Mouse (Mus musculus) Patski (cell line): ENCODE data around the gene Slc12a4. TPM values are rescaled to one million over a fixed set of nuclear protein-coding genes. Genes with fewer than 3 reads are reported as not detected.
A peak's percentile ranks its signal among the peaks of the same experiment; 100 is the strongest.
"Not testable (repeated sequence)": the region's sequence is repeated elsewhere in the genome, so short reads cannot be mapped to it uniquely, and the experiment has no call there.

ENCODE experiments used
- ATAC-seq: fragments of 100-300 bp; one replicate; pipeline ENCODE4 v1.8.0; 2021
- CTCF ChIA-PET: fragments of 350-600 bp; sonication (Branson Sonifier 250); formaldehyde crosslinking; loops from one replicate; lab custom pipeline; 2022; ENCODE audit warnings: inconsistent platforms; lab: Charles Lee
- POLR2A ChIA-PET: fragments of 350-600 bp; sonication (Branson Sonifier 250); formaldehyde crosslinking; loops from one replicate; lab custom pipeline; 2022; ENCODE audit warnings: antibody characterized with exemption, inconsistent platforms; lab: Charles Lee
- DNase-seq: peaks from one replicate; pipeline ENCODE4 v3.0.0-alpha.2; 2011; ENCODE audit warnings: low read depth, low spot score
- H3K27me3 ChIP-seq: fragments of 371-371 bp; one replicate; pipeline ENCODE4 v1.5.1; 2021
- CTCF ChIP-seq: fragments of 100-300 bp; IDR thresholded peaks from one replicate; pipeline ENCODE4 v1.5.1; 2021
- in situ Hi-C: fragments of 300-500 bp; cut with MboI; formaldehyde crosslinking; loops from 3 replicates; pipeline ENCODE4 v1.11.1; 2018; ENCODE audit warnings: low pct_unique_long_range_greater_than_20kb, mixed read lengths
- polyA plus RNA-seq: library from polyadenylated mRNA; unstranded; gene quantifications from one replicate; pipeline ENCODE4 v1.2.3, GENCODE M21; 2021

Slc12a4 gene
- 76.0 TPM for polyA plus RNA-seq

GRCm38 (mm10) chr8:105965905-105966341, at the start of gene Slc12a4:
Slc12a4 (minus strand) TSS chr8:105966097.
- ChIA-PET POLR2A (interaction anchor here (0.6 kb wide), 1 partner anchor 27 kb away, joined by 4 read pairs; no protein-coding TSS in a partner anchor), CTCF (no interaction called here)
- no peak for TF ChIP-seq CTCF
- H3K27me3 ChIP-seq = no peaks in the 10 kb centered on the region
- in situ Hi-C loops = no loop called here
- DNase-seq (no peak), ATAC-seq (peak; percentile 61)

GRCm38 (mm10) chr8:106012203-106012602, 46.3 kb upstream of the Slc12a4 start:
- ATAC-seq, H3K27me3 ChIP-seq, in situ Hi-C loops, DNase-seq: not testable (repeated sequence)
- CTCF ChIA-PET = interaction anchor here (0.9 kb wide), 1 partner anchor 9 kb away, joined by 3 read pairs; no protein-coding TSS in a partner anchor
- peak; percentile 13 for TF ChIP-seq CTCF
- POLR2A ChIA-PET = interaction anchor here (0.8 kb wide), 1 partner anchor 168 kb away, joined by 3 read pairs; no protein-coding TSS in a partner anchor

- CTCF ChIA-PET = no interaction called here
- in situ Hi-C loops = no loop called here
- ATAC-seq (no peak), DNase-seq (no peak)
- POLR2A ChIA-PET = no interaction called here
- H3K27me3 ChIP-seq = no peaks in the 10 kb centered on the region
- no peak for TF ChIP-seq CTCF
Observed at GRCm38 (mm10) chr8:106011643-106011986, 45.7 kb upstream of the Slc12a4 start, which contains the start of gene Ddx28. Ddx28 (minus strand) TSS chr8:106011882.

GRCm38 (mm10) chr8:106010748-106011642, 45.1 kb upstream of the Slc12a4 start:
- CTCF ChIA-PET = interaction anchor here (1.0 to 1.5 kb wide), 4 partner anchors 9 to 28 kb away, joined by 3 to 4 read pairs (median 3); partner anchors contain the start of gene Dus2
- TF ChIP-seq CTCF = no peak
- in situ Hi-C loops = no loop called here
- DNase-seq (peak; percentile 51), ATAC-seq (peak; percentile 88)
- H3K27me3 ChIP-seq = no peaks in the 10 kb centered on the region
- POLR2A ChIA-PET = interaction anchor here (0.6 to 0.8 kb wide), 2 partner anchors 9 to 310 kb away, joined by 3 to 4 read pairs; no protein-coding TSS in a partner anchor

- in situ Hi-C loops, ATAC-seq, H3K27me3 ChIP-seq, DNase-seq: not testable (repeated sequence)
- TF ChIP-seq CTCF = peak; percentile 44
- ChIA-PET CTCF (interaction anchor here (2.2 kb wide), 1 partner anchor 17 kb away, joined by 7 read pairs; the partner anchor contains the start of gene Dus2), POLR2A (interaction anchor here (1.1 kb wide), 1 partner anchor 44 kb away, joined by 3 read pairs; no protein-coding TSS in a partner anchor)
Observed at GRCm38 (mm10) chr8:106007891-106008290, 42.0 kb upstream of the Slc12a4 start.

GRCm38 (mm10) chr8:106007135-106007534, 41.2 kb upstream of the Slc12a4 start:
- ATAC-seq (no peak), DNase-seq (no peak)
- H3K27me3 ChIP-seq = peaks cover 5% of the 10 kb centered on the region
- in situ Hi-C loops = no loop called here
- POLR2A ChIA-PET = interaction anchor here (0.6 to 1.1 kb wide), 2 partner anchors 43 to 76 kb away, joined by 3 read pairs; no protein-coding TSS in a partner anchor
- no peak for TF ChIP-seq CTCF
- CTCF ChIA-PET = interaction anchor here (0.8 to 2.2 kb wide), 3 partner anchors 15 to 44 kb away, joined by 3 to 7 read pairs (median 3); partner anchors contain the start of gene Dus2

GRCm38 (mm10) chr8:106006413-106006812, 40.5 kb upstream of the Slc12a4 start:
- DNase-seq (no peak), ATAC-seq (no peak)
- ChIA-PET CTCF (interaction anchor here (1.2 kb wide), 1 partner anchor 15 kb away, joined by 3 read pairs; no protein-coding TSS in a partner anchor), POLR2A (no interaction called here)
- peak; percentile 15 for TF ChIP-seq CTCF
- in situ Hi-C loops = no loop called here
- H3K27me3 ChIP-seq = peaks cover 12% of the 10 kb centered on the region

GRCm38 (mm10) chr8:106005875-106006274, 40.0 kb upstream of the Slc12a4 start, which contains the start of gene Dpep2nb:
Dpep2nb (minus strand) TSS chr8:106005975.
- DNase-seq = no peak
- TF ChIP-seq CTCF = no peak
- ATAC-seq = no peak
- in situ Hi-C loops = no loop called here
- CTCF ChIA-PET = interaction anchor here (1.2 kb wide), 1 partner anchor 15 kb away, joined by 3 read pairs; the partner anchor contains the start of gene Dus2
- H3K27me3 ChIP-seq = peaks cover 12% of the 10 kb centered on the region
- POLR2A ChIA-PET = no interaction called here

GRCm38 (mm10) chr8:106004538-106005207, 38.8 kb upstream of the Slc12a4 start:
- DNase-seq (no peak), ATAC-seq (no peak)
- in situ Hi-C loops = no loop called here
- ChIA-PET POLR2A (no interaction called here), CTCF (interaction anchor here (1.2 kb wide), 1 partner anchor 14 kb away, joined by 3 read pairs; the partner anchor contains the start of gene Dus2)
- H3K27me3 ChIP-seq = peaks cover 12% of the 10 kb centered on the region
- TF ChIP-seq CTCF = no peak

GRCm38 (mm10) chr8:106001908-106002307, 36.0 kb upstream of the Slc12a4 start:
- H3K27me3 ChIP-seq = peaks cover 12% of the 10 kb centered on the region
- no peak for ATAC-seq
- ChIA-PET CTCF (interaction anchor here (0.9 kb wide), 1 partner anchor 9 kb away, joined by 3 read pairs; no protein-coding TSS in a partner anchor), POLR2A (interaction anchor here (1.4 kb wide), 1 partner anchor 9 kb away, joined by 3 read pairs; no protein-coding TSS in a partner anchor)
- in situ Hi-C loops = no loop called here
- TF ChIP-seq CTCF = no peak
- DNase-seq = no peak
